10 mouse cellular contexts compared by ENCODE assay signal in genomic region chr4:154934800-154935199, GRCm38 (mm10). TPM values are rescaled to one million over a fixed set of nuclear protein-coding genes. Genes with fewer than 3 reads are reported as not detected.
"Had no signal": no experiment of that assay in that cellular context is flagged by ENCODE, and none has a peak within 500 bp of the region (broad histone marks: within the 10 kb centered on the region; RNA-seq: fewer than 3 reads in every experiment).

No protein-coding gene starts in this region.

- H3K4me1 ChIP-seq: limb, embryonic 15.5 days; midbrain, embryonic 15.5 days had no signal

- H3K9ac ChIP-seq: limb, embryonic 15.5 days; midbrain, embryonic 15.5 days had no signal

- H3K27me3 ChIP-seq: limb, embryonic 15.5 days; midbrain, embryonic 15.5 days had no signal

- H3K36me3 ChIP-seq: limb, embryonic 15.5 days; midbrain, embryonic 15.5 days had no signal

- H3K4me3 ChIP-seq: limb, embryonic 15.5 days; megakaryocyte, embryonic 14.5 days; midbrain, embryonic 15.5 days had no signal

- DNase-seq: kidney, adult 8-10 months; lung, adult 18-20 months; right cerebral cortex, adult 18-20 months; right cerebral cortex, postnatal 25 days; thymus, adult 18-20 months; thymus, postnatal 36 days had no signal

- H3K27ac ChIP-seq: limb, embryonic 15.5 days; midbrain, embryonic 15.5 days had no signal

RNA-seq across cellular contexts. Expression of gene Tnfrsf14, which starts 6.4 kb away (rescaled TPM):
- polyA plus RNA-seq: neural tube, embryonic 14.5 days had no signal
